Mouse (Mus musculus): ENCODE measurements around the gene Ebf1. TPM values are rescaled to one million over a fixed set of nuclear protein-coding genes. Genes with fewer than 3 reads are reported as not detected.

Ebf1 gene
- polyA plus RNA-seq, 1 experiment from 2014 or later, result 52.9 TPM

- no peaks in the 10 kb centered on the region for H3K9me3 ChIP-seq (replicated peaks; ENCODE audit: control insufficient read depth, low read length, poor library complexity, severe bottlenecking)
- no peak overlapping the region for H3K4me2 ChIP-seq (ENCODE audit: low read length)
- H3K27me3 ChIP-seq (ENCODE audit: control insufficient read depth, insufficient read depth, low read depth, low read length), result no peaks in the 10 kb centered on the region
- H3K4me3 ChIP-seq (ENCODE audit: low read depth, low read length), result no peak overlapping the region
- no peak overlapping the region for H3K9ac ChIP-seq (ENCODE audit: low read depth, low read length)
- no peak overlapping the region for H3K27ac ChIP-seq (ENCODE audit: low read length)
- peaks cover 6% of the 10 kb centered on the region; the same call in 1 of the 2 replicates for H3K4me1 ChIP-seq (ENCODE audit: control insufficient read depth, insufficient read depth, low read length)
- ATAC-seq, result no peak
- H3K36me3 ChIP-seq (ENCODE audit: control insufficient read depth, insufficient read depth, low read length), result no peaks in the 10 kb centered on the region
These were observed 93.7 kb downstream of the Ebf1 start for GRCm38 (mm10) chr11:44710861-44711260.

- H3K9ac ChIP-seq (ENCODE audit: low read depth, low read length), result no peak overlapping the region
- no peak for ATAC-seq
- WGBS, result 90% methylated on average over 5 of the region's 5 CpGs
These were observed 97.1 kb downstream of the Ebf1 start for GRCm38 (mm10) chr11:44714188-44714587.

GRCm38 (mm10) chr11:44715776-44716175 lies 98.7 kb downstream of the Ebf1 start:
- Histone ChIP-seq H3K36me3 (ENCODE audit: control insufficient read depth, insufficient read depth, low read length) (no peaks in the 10 kb centered on the region), H3K4me2 (ENCODE audit: low read length) (no peak overlapping the region), H3K9me3 (replicated peaks; ENCODE audit: control insufficient read depth, low read length, poor library complexity, severe bottlenecking) (no peaks in the 10 kb centered on the region), H3K4me1 (ENCODE audit: control insufficient read depth, insufficient read depth, low read length) (no peaks in the 10 kb centered on the region), H3K9ac (ENCODE audit: low read depth, low read length) (no peak overlapping the region), H3K4me3 (ENCODE audit: low read depth, low read length) (no peak overlapping the region), H3K27me3 (ENCODE audit: control insufficient read depth, insufficient read depth, low read depth, low read length) (no peaks in the 10 kb centered on the region), H3K27ac (ENCODE audit: low read length) (no peak overlapping the region)
- no peak for ATAC-seq
- 59% methylated on average over 4 of the region's 4 CpGs for WGBS

More at GRCm38 (mm10) chr11:44714188-44714587, 97.1 kb downstream of the Ebf1 start:
- no peak overlapping the region for H3K27ac ChIP-seq (ENCODE audit: low read length)
- no peak overlapping the region for H3K4me3 ChIP-seq (ENCODE audit: low read depth, low read length)
- H3K4me2 ChIP-seq (ENCODE audit: low read length), result no peak overlapping the region
- no peaks in the 10 kb centered on the region for H3K27me3 ChIP-seq (ENCODE audit: control insufficient read depth, insufficient read depth, low read depth, low read length)
- H3K36me3 ChIP-seq (ENCODE audit: control insufficient read depth, insufficient read depth, low read length), result no peaks in the 10 kb centered on the region
- no peaks in the 10 kb centered on the region for H3K4me1 ChIP-seq (ENCODE audit: control insufficient read depth, insufficient read depth, low read length)
- H3K9me3 ChIP-seq (replicated peaks; ENCODE audit: control insufficient read depth, low read length, poor library complexity, severe bottlenecking), result no peaks in the 10 kb centered on the region

- 64% methylated on average over 6 of the region's 6 CpGs for WGBS
- no peak for ATAC-seq
- no peaks in the 10 kb centered on the region for H3K36me3 ChIP-seq (ENCODE audit: control insufficient read depth, insufficient read depth, low read length)
- no peak overlapping the region for H3K27ac ChIP-seq (ENCODE audit: low read length)
- no peak overlapping the region for H3K4me3 ChIP-seq (ENCODE audit: low read depth, low read length)
- H3K4me2 ChIP-seq (ENCODE audit: low read length), result no peak overlapping the region
- H3K4me1 ChIP-seq (ENCODE audit: control insufficient read depth, insufficient read depth, low read length), result no peaks in the 10 kb centered on the region
- H3K9ac ChIP-seq (ENCODE audit: low read depth, low read length), result no peak overlapping the region
- H3K9me3 ChIP-seq (replicated peaks; ENCODE audit: control insufficient read depth, low read length, poor library complexity, severe bottlenecking), result no peaks in the 10 kb centered on the region
- H3K27me3 ChIP-seq (ENCODE audit: control insufficient read depth, insufficient read depth, low read depth, low read length), result no peaks in the 10 kb centered on the region
These were observed 99.8 kb downstream of the Ebf1 start for GRCm38 (mm10) chr11:44716928-44717327.

GRCm38 (mm10) chr11:44717636-44718035 lies 100.5 kb downstream of the Ebf1 start:
- no peaks in the 10 kb centered on the region for H3K9me3 ChIP-seq (replicated peaks; ENCODE audit: control insufficient read depth, low read length, poor library complexity, severe bottlenecking)
- 90% methylated on average over 7 of the region's 7 CpGs for WGBS
- H3K27ac ChIP-seq (ENCODE audit: low read length), result no peak overlapping the region
- no peaks in the 10 kb centered on the region for H3K36me3 ChIP-seq (ENCODE audit: control insufficient read depth, insufficient read depth, low read length)
- H3K4me3 ChIP-seq (ENCODE audit: low read depth, low read length), result no peak overlapping the region
- no peak overlapping the region for H3K4me2 ChIP-seq (ENCODE audit: low read length)
- no peaks in the 10 kb centered on the region for H3K4me1 ChIP-seq (ENCODE audit: control insufficient read depth, insufficient read depth, low read length)
- no peak for ATAC-seq
- H3K9ac ChIP-seq (ENCODE audit: low read depth, low read length), result no peak overlapping the region
- H3K27me3 ChIP-seq (ENCODE audit: control insufficient read depth, insufficient read depth, low read depth, low read length), result no peaks in the 10 kb centered on the region

- H3K27ac ChIP-seq (ENCODE audit: low read length), result no peak overlapping the region
- 92% methylated on average over 4 of the region's 4 CpGs for WGBS
These were observed 104.9 kb downstream of the Ebf1 start for GRCm38 (mm10) chr11:44721976-44722375.

GRCm38 (mm10) chr11:44723950-44724502 lies 106.9 kb downstream of the Ebf1 start:
- no peaks in the 10 kb centered on the region for H3K4me1 ChIP-seq (ENCODE audit: control insufficient read depth, insufficient read depth, low read length)
- 89% methylated on average over 6 of the region's 6 CpGs for WGBS
- H3K9me3 ChIP-seq (replicated peaks; ENCODE audit: control insufficient read depth, low read length, poor library complexity, severe bottlenecking), result no peaks in the 10 kb centered on the region
- H3K36me3 ChIP-seq (ENCODE audit: control insufficient read depth, insufficient read depth, low read length), result no peaks in the 10 kb centered on the region
- no peak for ATAC-seq
- no peak overlapping the region for H3K9ac ChIP-seq (ENCODE audit: low read depth, low read length)
- no peak overlapping the region for H3K4me3 ChIP-seq (ENCODE audit: low read depth, low read length)
- no peaks in the 10 kb centered on the region for H3K27me3 ChIP-seq (ENCODE audit: control insufficient read depth, insufficient read depth, low read depth, low read length)
- no peak overlapping the region for H3K27ac ChIP-seq (ENCODE audit: low read length)
- no peak overlapping the region for H3K4me2 ChIP-seq (ENCODE audit: low read length)

More at GRCm38 (mm10) chr11:44721976-44722375, 104.9 kb downstream of the Ebf1 start:
- ATAC-seq, result no peak
- Histone ChIP-seq H3K9me3 (replicated peaks; ENCODE audit: control insufficient read depth, low read length, poor library complexity, severe bottlenecking) (no peaks in the 10 kb centered on the region), H3K4me3 (ENCODE audit: low read depth, low read length) (no peak overlapping the region), H3K36me3 (ENCODE audit: control insufficient read depth, insufficient read depth, low read length) (no peaks in the 10 kb centered on the region), H3K9ac (ENCODE audit: low read depth, low read length) (no peak overlapping the region), H3K27me3 (ENCODE audit: control insufficient read depth, insufficient read depth, low read depth, low read length) (no peaks in the 10 kb centered on the region), H3K4me1 (ENCODE audit: control insufficient read depth, insufficient read depth, low read length) (no peaks in the 10 kb centered on the region), H3K4me2 (ENCODE audit: low read length) (no peak overlapping the region)

DNA sequence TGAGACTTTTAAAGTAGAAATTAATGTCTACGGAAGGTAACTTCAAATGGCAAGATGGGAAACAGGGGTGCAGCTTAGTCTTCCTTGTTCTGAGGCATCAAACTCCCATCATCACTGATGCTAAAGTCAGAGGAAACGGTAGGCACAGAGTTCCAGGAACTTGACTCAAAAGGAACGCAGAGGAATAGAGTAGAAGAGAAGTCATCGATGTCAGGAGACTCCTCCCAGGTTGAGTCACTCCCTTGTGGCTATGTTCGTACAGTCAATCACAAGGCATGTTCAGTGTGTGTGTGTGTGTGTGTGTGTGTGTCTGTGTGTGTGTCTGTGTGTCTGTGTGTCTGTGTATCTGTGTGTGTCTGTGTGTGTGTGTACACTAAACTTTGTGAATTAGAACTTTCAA lies 108.6 kb downstream of the Ebf1 start:
- H3K4me1 ChIP-seq (ENCODE audit: control insufficient read depth, insufficient read depth, low read length), result no peaks in the 10 kb centered on the region
- H3K9ac ChIP-seq (ENCODE audit: low read depth, low read length), result no peak overlapping the region
- no peaks in the 10 kb centered on the region for H3K9me3 ChIP-seq (replicated peaks; ENCODE audit: control insufficient read depth, low read length, poor library complexity, severe bottlenecking)
- no peaks in the 10 kb centered on the region for H3K27me3 ChIP-seq (ENCODE audit: control insufficient read depth, insufficient read depth, low read depth, low read length)
- H3K36me3 ChIP-seq (ENCODE audit: control insufficient read depth, insufficient read depth, low read length), result no peaks in the 10 kb centered on the region
- no peak overlapping the region for H3K4me3 ChIP-seq (ENCODE audit: low read depth, low read length)
- no peak for ATAC-seq
- H3K27ac ChIP-seq (ENCODE audit: low read length), result no peak overlapping the region
- H3K4me2 ChIP-seq (ENCODE audit: low read length), result no peak overlapping the region
- 92% methylated on average over 5 of the region's 5 CpGs for WGBS

DNA sequence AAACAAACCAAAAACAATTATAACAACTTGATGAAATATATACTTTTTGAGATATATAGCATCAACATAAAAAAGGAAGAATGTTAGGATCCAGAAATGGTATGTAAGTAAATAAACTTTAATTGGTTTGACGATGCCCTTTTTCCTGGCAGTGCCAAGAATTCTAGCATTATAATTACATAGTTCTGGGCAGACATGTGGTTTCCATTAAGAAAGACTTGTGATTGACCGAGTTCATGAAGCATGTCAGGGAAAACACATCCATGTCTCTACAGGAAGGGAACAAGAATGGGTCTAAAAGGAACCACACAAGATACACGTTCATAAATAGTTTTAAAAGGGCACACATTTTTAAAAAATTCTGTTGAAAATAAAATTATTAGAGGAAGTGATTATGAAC lies 110.3 kb downstream of the Ebf1 start:
- Histone ChIP-seq H3K4me2 (ENCODE audit: low read length) (no peak overlapping the region), H3K9me3 (replicated peaks; ENCODE audit: control insufficient read depth, low read length, poor library complexity, severe bottlenecking) (no peaks in the 10 kb centered on the region), H3K27me3 (ENCODE audit: control insufficient read depth, insufficient read depth, low read depth, low read length) (no peaks in the 10 kb centered on the region), H3K4me3 (ENCODE audit: low read depth, low read length) (no peak overlapping the region), H3K4me1 (ENCODE audit: control insufficient read depth, insufficient read depth, low read length) (no peaks in the 10 kb centered on the region), H3K27ac (ENCODE audit: low read length) (no peak overlapping the region), H3K36me3 (ENCODE audit: control insufficient read depth, insufficient read depth, low read length) (no peaks in the 10 kb centered on the region), H3K9ac (ENCODE audit: low read depth, low read length) (no peak overlapping the region)
- ATAC-seq, result no peak
- WGBS, result 83% methylated on average over 3 of the region's 3 CpGs

Data from midbrain, embryonic 16.5 days (tissue).